Mouse (Mus musculus) bone marrow macrophage, adult 2 months (primary cell): ENCODE data around the gene Ssr3.

Experiments used
- CTCF ChIP-seq: IDR thresholded peaks from 2 replicates; pipeline ENCODE4 v1.5.1; 2012; ENCODE audit warnings: low read depth, mild to moderate bottlenecking, low read length, moderate library complexity
- POLR2A ChIP-seq: IDR thresholded peaks from 2 replicates; pipeline ENCODE4 v1.6.1; 2012; ENCODE audit warnings: mild to moderate bottlenecking, low read depth, low read length, borderline replicate concordance

DNA sequence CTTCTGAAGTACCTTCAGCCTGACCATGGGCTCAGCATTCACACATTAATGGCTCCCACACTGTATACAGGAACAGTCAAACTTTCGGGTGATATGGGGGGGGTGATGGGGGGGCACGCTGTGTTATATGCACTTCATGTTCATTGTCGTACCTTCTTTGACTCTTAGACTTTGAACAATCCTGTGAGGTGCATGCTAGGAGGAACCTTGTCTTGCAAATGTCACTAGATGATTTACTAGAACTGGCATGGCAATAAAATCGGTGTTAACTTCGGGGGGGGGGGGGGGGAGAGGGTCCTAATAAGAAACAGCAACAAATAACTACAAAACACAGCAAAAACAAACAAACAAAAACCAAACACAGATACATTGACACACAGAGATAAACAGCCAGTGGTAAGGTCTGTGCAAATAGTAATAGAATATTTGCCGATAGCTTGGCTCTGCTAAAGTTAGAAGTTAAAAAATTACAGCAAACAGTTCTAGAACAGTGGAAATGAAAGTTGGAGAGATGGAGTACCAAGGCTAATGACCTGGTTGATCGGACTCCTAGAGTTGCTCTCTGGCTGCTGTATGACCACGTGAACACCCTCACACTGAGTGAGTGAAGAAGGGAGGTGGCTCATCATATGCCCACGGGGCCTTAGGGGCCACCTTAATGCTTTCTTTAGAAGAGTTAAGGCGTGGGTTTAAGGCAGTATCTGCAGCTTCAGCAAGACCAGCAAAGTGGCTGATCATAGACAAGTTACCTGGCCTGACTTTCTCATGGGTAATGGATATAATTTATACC, 26.3 kb downstream of the Ssr3 start:
- no peak for TF ChIP-seq CTCF
- TF ChIP-seq POLR2A, result no peak
